Mouse (Mus musculus): ENCODE results near the gene Nnmt.

DNA sequence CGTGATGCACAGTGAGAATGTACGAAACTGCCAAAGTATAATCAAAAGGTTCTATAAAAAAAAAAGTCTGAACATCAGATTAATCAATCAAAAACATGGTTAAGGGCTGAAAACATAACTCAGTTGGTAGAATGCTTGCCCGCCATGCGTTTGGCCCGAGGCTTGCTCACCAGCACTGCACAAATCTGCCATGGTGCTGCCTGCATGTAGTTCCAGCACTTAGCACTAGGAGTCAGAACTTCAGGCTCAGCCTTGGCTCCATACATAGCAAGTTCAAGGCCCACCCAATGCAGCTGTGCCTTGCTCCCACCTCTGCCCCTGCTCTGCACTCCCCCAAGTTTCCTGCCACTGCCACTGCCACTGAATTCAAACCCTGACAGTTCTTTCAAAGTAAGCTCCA is 744 bp upstream of the Nnmt start:
- TF ChIP-seq CTCF (IDR thresholded peaks at IDR 0.05; ENCODE audit: low read depth) (peak; percentile 31; the same call in 1 of the 2 replicates), EP300 (optimal IDR thresholded peaks at IDR 0.05) (no peak)
